Mouse (Mus musculus): ENCODE measurements around the gene Ccdc87.

Ccdc87 gene

GRCm38 (mm10) chr19:4839149-4839548 is at the start of gene Ccdc87, which contains the start of gene Ccs:
Gene Ccdc87, plus strand, starts transcription at chr19:4839366.
Gene Ccs, minus strand, starts transcription at chr19:4839332.
- DNase-seq, result peak; percentile 98

DNA sequence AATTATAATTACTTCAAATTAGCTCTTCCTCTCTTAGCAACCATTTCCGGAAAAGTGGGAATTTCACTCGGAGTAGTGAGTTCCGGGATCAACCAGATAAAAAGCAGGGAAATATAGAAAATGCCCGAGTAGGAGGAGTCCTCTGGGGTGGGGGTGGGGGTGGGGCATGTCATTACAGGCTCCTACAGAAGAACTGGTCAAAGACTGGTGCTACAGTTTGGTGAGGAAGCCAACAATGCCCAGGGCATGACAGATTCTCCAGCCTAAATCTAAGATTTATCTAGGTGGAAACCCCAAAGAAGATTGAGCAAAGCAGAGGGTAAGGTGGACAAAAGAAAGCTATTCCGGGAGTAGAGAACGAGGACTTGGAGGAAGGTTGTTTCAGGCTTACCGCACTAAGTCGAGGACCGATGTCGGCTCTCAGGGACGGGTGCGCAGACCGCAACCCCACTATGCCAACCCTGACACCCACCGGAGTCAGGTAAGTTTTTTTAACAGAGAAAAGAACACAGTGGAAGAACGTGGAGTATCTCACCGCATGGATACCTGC is 45.8 kb upstream of the Ccdc87 start:
- no peak for DNase-seq

- peak; percentile 100 for DNase-seq
Measured at GRCm38 (mm10) chr19:4793831-4794422, 45.2 kb upstream of the Ccdc87 start, which contains the start of gene Rbm4. Gene Rbm4, minus strand, starts transcription at chr19:4793901.

GRCm38 (mm10) chr19:4795929-4796328 is 43.2 kb upstream of the Ccdc87 start:
- no peak for DNase-seq

DNA sequence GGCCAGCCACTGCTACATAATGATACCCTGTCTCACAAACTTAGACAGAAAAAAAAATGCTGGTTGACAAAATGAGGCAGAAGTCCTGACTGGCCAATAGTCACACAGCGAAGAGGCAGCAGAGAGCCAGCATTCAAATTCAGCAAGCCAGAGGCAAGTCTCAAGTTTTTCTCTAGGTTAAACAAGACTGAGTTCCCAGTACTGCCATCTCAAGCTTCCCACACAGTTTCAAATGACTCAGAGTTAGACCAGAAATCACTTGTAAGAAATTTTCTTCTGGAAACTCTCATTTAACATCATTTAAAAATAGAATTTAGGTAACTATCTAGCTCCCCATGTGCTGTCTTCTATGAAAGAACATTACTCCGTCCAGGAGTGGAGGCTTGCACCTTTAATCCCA is 41.3 kb upstream of the Ccdc87 start:
- DNase-seq, result no peak

DNA sequence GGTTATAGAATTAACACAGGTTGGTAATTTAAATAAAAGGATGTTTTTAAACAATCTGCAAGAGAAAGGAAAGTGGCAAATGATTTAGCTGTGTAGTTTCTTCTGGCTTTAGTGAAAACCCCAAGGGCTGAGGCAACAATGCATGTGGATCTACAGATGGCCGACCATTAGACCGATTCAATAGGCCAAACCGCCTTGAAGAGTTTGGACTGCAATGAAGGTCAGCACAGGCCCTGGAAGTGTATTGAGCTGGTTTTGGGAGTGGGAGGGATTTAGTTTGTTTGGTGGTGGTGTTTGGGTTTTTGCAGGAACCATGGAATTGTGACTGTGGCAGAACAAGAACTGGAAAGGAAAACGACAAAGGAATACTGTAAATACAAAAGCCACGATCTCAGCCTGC is 40.1 kb upstream of the Ccdc87 start:
- no peak for DNase-seq

- DNase-seq, result no peak
Measured at GRCm38 (mm10) chr19:4802691-4803091, 36.5 kb upstream of the Ccdc87 start.

- DNase-seq, result no peak
Measured at GRCm38 (mm10) chr19:4803283-4803682, 35.9 kb upstream of the Ccdc87 start.

- no peak for DNase-seq
Measured at GRCm38 (mm10) chr19:4810309-4810708, 28.9 kb upstream of the Ccdc87 start.

- DNase-seq, result no peak
Measured at GRCm38 (mm10) chr19:4810746-4811062, 28.5 kb upstream of the Ccdc87 start.

DNA sequence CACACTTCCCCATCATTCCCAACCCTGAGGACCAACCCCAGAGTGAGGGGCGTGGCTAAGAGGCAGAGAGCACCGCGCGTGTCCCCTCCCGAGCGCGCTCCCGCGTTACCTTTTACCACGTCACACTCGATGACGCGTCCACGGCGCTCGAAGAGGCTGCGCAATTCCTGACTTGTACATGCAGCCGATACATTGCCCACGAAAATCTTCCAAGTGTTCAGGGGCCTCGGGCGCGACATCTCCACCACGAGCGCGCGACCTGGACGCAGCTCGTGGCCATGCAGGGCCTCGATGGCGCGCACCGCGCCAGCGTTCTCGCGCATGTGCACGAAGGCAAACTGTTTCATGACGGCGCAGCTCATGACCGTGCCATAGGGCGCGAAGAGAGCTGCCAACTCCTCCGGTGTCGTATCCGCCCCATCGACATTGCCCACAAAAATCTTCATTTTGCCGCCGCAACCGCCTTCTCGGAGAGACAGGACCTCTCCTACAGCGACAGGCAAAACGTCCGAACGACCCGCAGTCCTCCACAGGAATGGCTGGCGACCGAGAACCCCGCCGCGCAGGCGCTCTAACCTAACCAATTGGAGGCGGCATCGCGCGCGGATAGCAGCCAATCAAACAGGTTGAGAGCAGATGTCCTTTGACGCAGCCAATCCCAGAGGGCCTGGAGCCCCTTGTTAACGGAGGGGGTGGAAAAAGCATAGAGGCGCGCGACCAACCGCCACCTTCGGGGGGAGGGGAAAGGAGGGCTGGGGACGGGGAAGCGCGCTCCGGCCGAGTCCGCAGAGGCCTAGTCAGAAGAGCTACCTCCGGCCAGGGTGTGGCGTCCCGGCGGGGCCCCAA is 27.9 kb upstream of the Ccdc87 start, which contains the start of the genes Gm21992 and Rbm14:
Gene Gm21992, minus strand, starts transcription at position 550 of the 846 bp plus-strand sequence.
Gene Rbm14, minus strand, starts transcription at position 572 of the 846 bp plus-strand sequence.
- peak; percentile 99 for DNase-seq

DNA sequence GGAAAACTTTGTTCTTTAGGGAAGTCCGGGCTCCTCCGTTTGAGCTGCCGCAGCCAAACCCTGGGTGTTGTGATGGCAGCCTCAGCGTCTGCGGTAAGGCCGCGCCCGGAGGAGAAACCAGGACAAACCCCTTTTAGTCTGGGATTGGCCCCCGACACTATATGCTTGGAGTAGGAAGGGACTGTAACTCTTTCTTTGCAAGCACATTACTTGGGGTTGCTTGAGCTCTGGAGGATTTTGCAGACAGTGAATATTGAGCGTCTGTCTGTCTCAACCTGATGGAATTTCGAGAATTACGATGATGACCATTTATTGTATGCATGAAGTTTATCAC is 27.3 kb upstream of the Ccdc87 start:
- no peak for DNase-seq

- peak; percentile 53 for DNase-seq
Measured at GRCm38 (mm10) chr19:4812334-4812949, 26.7 kb upstream of the Ccdc87 start.

DNA sequence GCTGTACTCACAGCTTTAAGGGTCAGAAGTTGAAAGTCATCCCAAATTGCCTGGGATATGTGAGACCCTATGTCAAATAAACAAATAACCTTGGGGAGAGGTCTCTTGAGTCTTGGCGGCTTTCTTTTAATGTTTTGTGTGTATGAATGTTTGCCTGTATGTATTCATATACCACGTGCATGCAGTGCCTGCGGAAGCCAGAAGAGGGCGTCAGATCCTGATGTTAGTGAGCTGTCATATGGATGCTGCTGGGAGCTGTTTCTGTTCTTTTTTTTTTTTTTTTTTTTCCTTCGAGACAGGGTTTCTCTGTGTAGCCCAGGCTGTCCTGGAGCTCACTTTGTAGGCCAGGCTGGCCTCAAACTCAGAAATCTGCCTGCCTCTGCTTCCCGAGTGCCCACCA is 26.2 kb upstream of the Ccdc87 start:
- peak; percentile 38 for DNase-seq

- no peak for DNase-seq
Measured at GRCm38 (mm10) chr19:4817182-4817835, 21.9 kb upstream of the Ccdc87 start.

DNA sequence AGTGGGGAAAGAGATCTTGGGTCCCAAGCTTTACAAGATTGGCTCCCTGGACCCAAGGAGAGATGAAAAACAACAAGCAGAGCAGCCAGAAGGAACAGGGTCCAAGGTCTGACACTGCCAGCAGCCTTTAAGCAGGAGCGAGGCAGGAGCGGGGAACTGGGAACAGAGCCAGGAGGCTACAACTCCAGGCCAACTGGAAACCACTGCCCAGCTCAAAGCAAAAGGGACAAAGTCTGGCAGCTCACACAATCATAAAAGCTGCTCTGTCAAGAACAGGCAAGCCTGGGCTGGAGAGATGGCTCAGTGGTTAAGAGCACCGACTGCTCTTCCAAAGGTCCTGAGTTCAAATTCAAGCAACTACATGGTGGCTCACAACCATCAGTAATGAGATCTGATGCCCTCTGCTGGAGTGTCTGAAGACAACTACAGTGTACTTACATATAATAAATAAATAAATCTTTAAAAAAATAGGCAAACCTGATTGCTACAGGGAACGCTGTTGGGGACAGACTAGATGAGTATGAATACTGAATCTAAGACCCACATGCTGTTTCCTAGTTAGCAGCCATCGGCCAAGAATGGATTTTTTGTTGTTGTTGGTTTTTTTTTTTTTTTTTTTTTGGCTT is 18.4 kb upstream of the Ccdc87 start:
- DNase-seq, result peak; percentile 61

DNA sequence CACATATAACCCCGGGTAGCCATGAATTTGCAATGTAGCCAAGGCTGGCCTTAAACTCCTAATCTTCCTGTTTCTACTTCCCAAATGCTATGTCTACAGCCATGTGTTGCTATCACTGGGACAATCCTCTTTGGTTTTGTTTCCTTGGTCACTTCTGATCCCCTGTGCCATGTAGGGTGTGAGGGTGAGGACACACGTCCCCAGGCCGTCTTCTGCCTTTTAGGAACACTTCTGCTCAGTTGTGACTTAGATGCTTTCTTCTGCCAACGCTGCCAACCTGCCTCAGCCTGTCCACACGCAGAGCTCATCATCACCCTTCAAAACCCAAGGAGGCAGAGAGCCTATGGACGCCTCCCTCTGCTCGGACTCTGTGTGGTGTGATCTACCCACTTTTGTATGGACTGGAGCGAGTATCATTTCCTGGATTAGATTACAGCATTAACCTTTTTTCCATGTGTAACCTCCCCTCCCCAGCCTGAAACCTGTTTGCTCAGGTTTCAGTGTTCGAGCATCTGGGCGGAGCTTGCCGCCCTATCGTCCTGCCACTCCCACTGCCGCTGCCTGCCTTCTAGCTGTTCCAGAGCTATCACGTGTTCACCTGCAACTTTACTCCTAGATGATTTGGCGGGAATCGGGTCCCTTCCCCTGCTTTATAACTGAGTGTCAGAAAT is 10.6 kb upstream of the Ccdc87 start:
- DNase-seq, result peak; percentile 73

GRCm38 (mm10) chr19:4829156-4829555 is 10.0 kb upstream of the Ccdc87 start:
- no peak for DNase-seq

- DNase-seq, result peak; percentile 30
Measured at GRCm38 (mm10) chr19:4833977-4834376, 5.2 kb upstream of the Ccdc87 start.

DNA sequence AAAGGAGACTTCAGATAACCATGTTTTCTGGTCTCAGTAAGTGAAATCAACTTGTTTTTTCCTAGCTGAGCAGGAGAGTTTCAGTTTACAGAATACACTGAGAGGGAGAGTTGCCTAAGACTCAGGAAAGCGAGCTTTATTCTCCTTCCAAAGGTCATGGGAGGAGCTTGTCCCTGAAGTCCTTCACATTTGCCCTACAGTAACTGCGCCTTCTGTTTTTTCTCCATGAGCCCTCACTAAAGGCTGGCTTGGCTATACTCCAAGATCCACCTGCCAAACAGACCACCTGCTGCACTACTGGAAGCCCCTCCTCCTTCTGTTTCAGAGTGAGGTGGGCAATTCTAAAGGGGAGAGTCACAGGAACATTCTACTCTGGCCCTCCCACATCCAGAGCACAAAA is 3.1 kb upstream of the Ccdc87 start:
- peak; percentile 21 for DNase-seq

GRCm38 (mm10) chr19:4837049-4837448 is 2.1 kb upstream of the Ccdc87 start:
- no peak for DNase-seq

Measured in lung, postnatal 36 days (tissue).